Mouse (Mus musculus) thymus, adult 2 months (tissue): ENCODE measurements around the gene Sfxn3.

Experiments
- CTCF ChIP-seq: fragments of 200-500 bp; IDR thresholded peaks from 2 replicates; pipeline ENCODE4 v1.5.1; 2012; ENCODE audit warnings: mild to moderate bottlenecking, control low read depth, low read length, moderate library complexity, borderline replicate concordance; ENCODE audit not compliant: control insufficient read depth, poor library complexity, insufficient read depth; ENCODE audit errors: extremely low read depth
- POLR2A ChIP-seq: fragments of 200-500 bp; IDR thresholded peaks from 2 replicates; pipeline ENCODE4 v1.6.1; 2012; ENCODE audit warnings: mild to moderate bottlenecking, low read length, control low read depth, moderate library complexity; ENCODE audit not compliant: control insufficient read depth, poor library complexity, insufficient read depth; ENCODE audit errors: extremely low read depth

DNA sequence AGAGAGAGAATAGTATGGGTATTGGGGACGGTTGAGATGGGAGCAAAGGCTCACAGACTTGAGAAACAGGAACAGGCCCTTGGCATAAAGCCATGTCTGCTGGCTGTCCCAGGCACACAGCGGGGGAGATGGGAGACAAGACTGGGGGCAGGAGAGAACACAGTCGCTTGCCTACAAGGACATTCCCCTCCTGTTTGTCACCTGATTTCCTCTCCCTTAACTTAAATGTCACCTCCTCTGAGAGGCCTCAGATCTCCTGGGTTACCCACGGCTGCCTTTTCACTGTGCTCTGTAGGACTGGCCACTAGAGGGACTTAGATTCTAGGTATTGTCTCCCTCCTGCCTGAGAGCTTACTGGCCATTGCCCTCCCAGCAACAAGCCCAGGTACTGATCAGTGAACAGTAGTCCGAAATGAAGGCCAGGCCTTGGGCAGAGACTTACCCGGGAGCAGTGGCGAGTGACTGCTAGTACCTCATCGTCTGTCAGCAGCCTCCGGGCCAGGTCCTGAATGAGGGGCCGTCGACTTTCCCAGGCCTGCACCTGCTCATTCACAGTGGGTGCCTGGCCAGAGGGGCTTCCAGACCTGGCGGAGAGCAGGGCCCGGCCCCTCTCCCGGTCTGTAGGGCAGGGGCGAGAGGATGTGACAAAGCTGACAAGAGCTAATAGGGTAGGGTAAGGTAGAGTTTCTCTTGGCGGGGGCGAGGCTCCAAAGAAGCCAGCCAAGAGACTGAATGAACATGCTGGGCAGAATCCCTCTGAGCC, 14.6 kb upstream of the Sfxn3 start:
- TF ChIP-seq CTCF (no peak), POLR2A (no peak)
